Mouse (Mus musculus) limb, embryonic 12.5 days (tissue): ENCODE measurements around the gene Dag1. TPM values are rescaled to one million over a fixed set of nuclear protein-coding genes. Genes with fewer than 3 reads are reported as not detected.

Experiments
- ATAC-seq: fragments of 200-750 bp; cut with Nextera tagmentation; 2 replicates; pipeline ENCODE4 v1.8.0; 2017; ENCODE audit warnings: low read depth, moderate TSS enrichment; ENCODE audit not compliant: insufficient number of reproducible peaks, insufficient read depth, low FRiP score, low TSS enrichment
- H3K27ac ChIP-seq: fragments of 300-500 bp; sonication (generic); 2 replicates; pipeline ENCODE4 v1.5.1; 2016; ENCODE audit warnings: mild to moderate bottlenecking, moderate library complexity
- H3K27me3 ChIP-seq: fragments of 300-500 bp; sonication (generic); 2 replicates; pipeline ENCODE4 v1.6.1; 2016; ENCODE audit warnings: mild to moderate bottlenecking, moderate library complexity
- H3K36me3 ChIP-seq: fragments of 300-500 bp; sonication (generic); 2 replicates; pipeline ENCODE4 v1.6.1; 2016; ENCODE audit warnings: mild to moderate bottlenecking, moderate library complexity
- H3K4me1 ChIP-seq: fragments of 300-500 bp; sonication (generic); replicated peaks from 2 replicates; pipeline ENCODE4 v1.6.1; 2016
- H3K4me2 ChIP-seq: fragments of 300-500 bp; sonication (generic); 2 replicates; pipeline ENCODE4 v1.6.1; 2016; ENCODE audit warnings: mild to moderate bottlenecking, moderate library complexity
- H3K4me3 ChIP-seq: fragments of 300-500 bp; sonication (generic); replicated peaks from 2 replicates; pipeline ENCODE4 v1.5.1; 2016; ENCODE audit warnings: mild to moderate bottlenecking
- H3K9ac ChIP-seq: fragments of 300-500 bp; sonication (generic); replicated peaks from 2 replicates; pipeline ENCODE4 v1.6.1; 2016; ENCODE audit warnings: mild to moderate bottlenecking, moderate library complexity
- H3K9me3 ChIP-seq: fragments of 300-500 bp; sonication (generic); 2 replicates; pipeline ENCODE4 v1.6.1; 2016; ENCODE audit warnings: mild to moderate bottlenecking, moderate library complexity
- WGBS: fragments of 180-500 bp; shearing (Covaris S2); methylation state at CpG from one replicate; pipeline ENCODE4 v1.1.7; 2016; 5-methylcytosine and 5-hydroxymethylcytosine counted together
- polyA plus RNA-seq: library from polyadenylated mRNA; unstranded; fragments of >200 nt; fragmentation: Nextera tagmentation; extraction: Ambion mirVana; gene quantifications from 2 replicates; pipeline ENCODE4 v1.2.1, GENCODE M21; 2016

Dag1 gene
- polyA plus RNA-seq, 1 experiment from 2014 or later, result 45.7 TPM

GRCm38 (mm10) chr9:108178391-108178790 lies 85.4 kb downstream of the Dag1 start:
- Histone ChIP-seq H3K4me2 (no peak overlapping the region), H3K4me1 (no peaks in the 10 kb centered on the region; the same call in 1 of the 2 replicates), H3K4me3 (no peak overlapping the region), H3K9ac (no peak overlapping the region), H3K9me3 (0 out of 2 replicates have a peak, but pooled peaks cover 4% of the 10 kb centered on the region), H3K36me3 (no peaks in the 10 kb centered on the region), H3K27ac (no peak overlapping the region), H3K27me3 (0 out of 2 replicates have a peak, but pooled peaks cover 4% of the 10 kb centered on the region)
- WGBS, result 69% methylated on average over 5 of the region's 5 CpGs
- no peak for ATAC-seq

- Histone ChIP-seq H3K4me1 (no peaks in the 10 kb centered on the region; the same call in 1 of the 2 replicates), H3K4me2 (no peak overlapping the region)
Measured at GRCm38 (mm10) chr9:108175116-108175838, 88.5 kb downstream of the Dag1 start.

GRCm38 (mm10) chr9:108172777-108173350 lies 90.9 kb downstream of the Dag1 start:
- H3K4me3 ChIP-seq, result no peak overlapping the region
- no peak overlapping the region for H3K9ac ChIP-seq
- no peak for ATAC-seq
- H3K27ac ChIP-seq, result no peak overlapping the region
- H3K36me3 ChIP-seq, result no peaks in the 10 kb centered on the region
- H3K27me3 ChIP-seq, result no peaks in the 10 kb centered on the region
- 0 out of 2 replicates have a peak, but pooled peaks cover 4% of the 10 kb centered on the region for H3K9me3 ChIP-seq
- WGBS, result 85% methylated on average over 5 of the region's 5 CpGs
- no peaks in the 10 kb centered on the region; the same call in 1 of the 2 replicates for H3K4me1 ChIP-seq
- H3K4me2 ChIP-seq, result no peak overlapping the region

More at GRCm38 (mm10) chr9:108175116-108175838, 88.5 kb downstream of the Dag1 start:
- Histone ChIP-seq H3K27ac (no peak overlapping the region), H3K9me3 (0 out of 2 replicates have a peak, but pooled peaks cover 4% of the 10 kb centered on the region), H3K4me3 (no peak overlapping the region), H3K9ac (no peak overlapping the region), H3K27me3 (0 out of 2 replicates have a peak, but pooled peaks cover 4% of the 10 kb centered on the region), H3K36me3 (no peaks in the 10 kb centered on the region)
- no peak for ATAC-seq
- WGBS, result 75% methylated on average over 18 of the region's 19 CpGs

GRCm38 (mm10) chr9:108169751-108170150 lies 94.0 kb downstream of the Dag1 start:
- no peaks in the 10 kb centered on the region for H3K27me3 ChIP-seq
- no peaks in the 10 kb centered on the region for H3K9me3 ChIP-seq
- no peak overlapping the region for H3K4me2 ChIP-seq
- no peak for ATAC-seq
- no peak overlapping the region for H3K27ac ChIP-seq
- H3K9ac ChIP-seq, result no peak overlapping the region
- no peak overlapping the region for H3K4me3 ChIP-seq
- 85% methylated on average over 10 of the region's 10 CpGs for WGBS
- no peaks in the 10 kb centered on the region for H3K4me1 ChIP-seq
- H3K36me3 ChIP-seq, result no peaks in the 10 kb centered on the region

GRCm38 (mm10) chr9:108165143-108165542 lies 98.6 kb downstream of the Dag1 start:
- no peak overlapping the region for H3K4me2 ChIP-seq
- H3K9ac ChIP-seq, result no peak overlapping the region
- WGBS, result 47% methylated on average over 8 of the region's 8 CpGs
- no peaks in the 10 kb centered on the region for H3K9me3 ChIP-seq
- H3K4me3 ChIP-seq, result no peak overlapping the region
- H3K27me3 ChIP-seq, result peaks cover 2% of the 10 kb centered on the region; the same call in 1 of the 2 replicates
- no peak overlapping the region for H3K27ac ChIP-seq
- no peaks in the 10 kb centered on the region for H3K4me1 ChIP-seq
- no peak for ATAC-seq
- H3K36me3 ChIP-seq, result no peaks in the 10 kb centered on the region

GRCm38 (mm10) chr9:108163646-108164284 lies 100.0 kb downstream of the Dag1 start:
- Histone ChIP-seq H3K4me2 (no peak overlapping the region), H3K27me3 (peaks cover 9% of the 10 kb centered on the region), H3K27ac (no peak overlapping the region), H3K4me3 (no peak overlapping the region), H3K9ac (no peak overlapping the region), H3K4me1 (no peaks in the 10 kb centered on the region), H3K36me3 (no peaks in the 10 kb centered on the region), H3K9me3 (no peaks in the 10 kb centered on the region)
- no peak for ATAC-seq
- 85% methylated on average over 16 of the region's 16 CpGs for WGBS

- ATAC-seq, result no peak
- no peak overlapping the region for H3K9ac ChIP-seq
- H3K27ac ChIP-seq, result no peak overlapping the region
- H3K4me3 ChIP-seq, result no peak overlapping the region
- 67% methylated on average over 7 of the region's 7 CpGs for WGBS
- H3K36me3 ChIP-seq, result no peaks in the 10 kb centered on the region
- no peaks in the 10 kb centered on the region for H3K4me1 ChIP-seq
- no peak overlapping the region for H3K4me2 ChIP-seq
- peaks cover 9% of the 10 kb centered on the region for H3K27me3 ChIP-seq
- no peaks in the 10 kb centered on the region for H3K9me3 ChIP-seq
Measured at GRCm38 (mm10) chr9:108157891-108158290, 105.9 kb downstream of the Dag1 start.

GRCm38 (mm10) chr9:108157451-108157850 lies 106.3 kb downstream of the Dag1 start:
- no peak overlapping the region for H3K9ac ChIP-seq
- H3K4me1 ChIP-seq, result no peaks in the 10 kb centered on the region
- WGBS, result 89% methylated on average over 6 of the region's 6 CpGs
- no peaks in the 10 kb centered on the region for H3K36me3 ChIP-seq
- no peak overlapping the region for H3K4me2 ChIP-seq
- H3K9me3 ChIP-seq, result no peaks in the 10 kb centered on the region
- ATAC-seq, result no peak
- peaks cover 9% of the 10 kb centered on the region for H3K27me3 ChIP-seq
- no peak overlapping the region for H3K4me3 ChIP-seq
- H3K27ac ChIP-seq, result no peak overlapping the region

- Histone ChIP-seq H3K27ac (no peak overlapping the region), H3K4me1 (no peaks in the 10 kb centered on the region), H3K27me3 (peaks cover 9% of the 10 kb centered on the region), H3K4me2 (no peak overlapping the region), H3K36me3 (no peaks in the 10 kb centered on the region), H3K9ac (no peak overlapping the region), H3K4me3 (no peak overlapping the region), H3K9me3 (no peaks in the 10 kb centered on the region)
- no peak for ATAC-seq
- WGBS, result 84% methylated on average over 5 of the region's 5 CpGs
Measured at GRCm38 (mm10) chr9:108156786-108157185, 107.0 kb downstream of the Dag1 start.

GRCm38 (mm10) chr9:108154814-108155213 lies 108.9 kb downstream of the Dag1 start:
- H3K9ac ChIP-seq, result no peak overlapping the region
- no peak for ATAC-seq
- H3K27me3 ChIP-seq, result peaks cover 3% of the 10 kb centered on the region
- H3K27ac ChIP-seq, result no peak overlapping the region
- no peak overlapping the region for H3K4me3 ChIP-seq
- H3K4me2 ChIP-seq, result no peak overlapping the region
- peaks cover 7% of the 10 kb centered on the region; the same call in 1 of the 2 replicates for H3K9me3 ChIP-seq
- no peaks in the 10 kb centered on the region for H3K4me1 ChIP-seq
- no peaks in the 10 kb centered on the region for H3K36me3 ChIP-seq
- 86% methylated on average over 12 of the region's 12 CpGs for WGBS
